Mouse (Mus musculus): ENCODE measurements at regions not wholly inside any gene's neighbourhood (a gene's known extent, or its start where the extent isn't known, plus 50 kb on each side); places are given as distances from the start of the nearest gene placed in this dataset.

DNA sequence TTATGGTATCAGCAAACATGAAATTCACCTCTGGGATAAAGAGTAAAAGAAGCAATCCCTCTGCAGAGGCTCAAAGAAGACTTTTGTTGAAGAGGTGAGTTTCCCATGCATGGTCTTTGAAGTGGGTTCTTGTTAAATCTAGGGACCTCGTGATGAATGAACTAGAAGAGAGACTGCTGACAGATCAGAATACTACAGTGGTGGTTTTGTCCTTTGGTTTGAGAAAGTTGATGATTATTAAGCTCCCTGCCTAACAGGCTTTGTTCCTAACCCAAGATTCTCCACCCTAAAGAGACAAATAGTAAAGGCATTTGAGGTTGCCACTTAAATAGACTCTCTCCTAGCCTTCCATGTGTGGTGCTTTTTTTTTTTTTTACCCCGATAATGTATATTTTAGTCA is 707.2 kb upstream of the N6amt1 start:
- TF ChIP-seq CTCF (IDR thresholded peaks at IDR 0.05; ENCODE audit: low read depth, low read length), result no peak
- no peak for TF ChIP-seq TAL1 (conservative IDR thresholded peaks at IDR 0.05; ENCODE audit: low read depth, low read length)
- no peak for TF ChIP-seq GATA1 (IDR thresholded peaks at IDR 0.05; ENCODE audit: borderline replicate concordance, low read length)
- TF ChIP-seq GATA2 (IDR thresholded peaks at IDR 0.05; ENCODE audit: borderline replicate concordance, low read depth, low read length), result no peak
- TF ChIP-seq POLR2AphosphoS5 (IDR thresholded peaks at IDR 0.05; ENCODE audit: insufficient replicate concordance, low read depth, low read length), result no peak

Data from G1E (cell line).